Mouse (Mus musculus) liver, postnatal 0 days (tissue): ENCODE measurements at regions not wholly inside any gene's neighbourhood (a gene's known extent, or its start where the extent isn't known, plus 50 kb on each side); places are given as distances from the start of the nearest gene placed in this dataset.

Experiments
- CTCF ChIP-seq: sonication (generic); IDR thresholded peaks from 2 replicates; pipeline ENCODE4 v1.5.1; 2016; ENCODE audit warnings: antibody characterized with exemption, low read depth
- EP300 ChIP-seq: IDR thresholded peaks from 2 replicates; pipeline ENCODE4 v1.6.1; 2016; ENCODE audit warnings: antibody characterized with exemption, low read depth, mild to moderate bottlenecking

DNA sequence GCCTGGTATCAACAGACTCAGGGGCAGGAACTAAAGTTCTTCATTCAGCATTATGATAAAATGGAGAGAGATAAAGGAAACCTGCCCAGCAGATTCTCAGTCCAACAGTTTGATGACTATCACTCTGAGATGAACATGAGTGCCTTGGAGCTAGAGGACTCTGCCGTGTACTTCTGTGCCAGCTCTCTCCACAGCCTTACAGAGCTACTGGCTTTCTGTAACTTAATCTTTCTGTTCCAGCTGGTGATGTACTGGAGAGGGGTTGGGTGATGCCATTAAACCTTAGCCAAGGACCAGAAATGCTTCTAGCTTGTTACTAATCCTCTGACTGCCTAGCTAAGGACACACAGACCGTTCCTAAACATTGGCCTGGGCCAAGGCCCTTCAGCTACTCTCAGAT lies 83.9 kb upstream of the 2210010C04Rik start:
- TF ChIP-seq CTCF = no peak
- no peak for TF ChIP-seq EP300
